Mouse (Mus musculus) adrenal gland, postnatal 25 days (tissue): ENCODE measurements around the gene 1700080E11Rik. TPM values are rescaled to one million over a fixed set of nuclear protein-coding genes. Genes with fewer than 3 reads are reported as not detected.
"Not testable (repeated sequence)": the region's sequence is repeated elsewhere in the genome, so short reads cannot be mapped to it uniquely, and the experiment has no call there.

ENCODE experiments used
- DNase-seq: peaks from one replicate; pipeline ENCODE4 v3.0.0; 2021; ENCODE audit warnings: mixed read lengths
- long read RNA-seq: library from polyadenylated mRNA; stranded (forward); transcript quantifications from one replicate; pipeline ENCODE4 v2.0.0, GENCODE M21; 2021
- total RNA-seq: library from RNA; stranded (reverse); gene quantifications from 2 replicates; pipeline ENCODE4 v1.2.3, GENCODE M21; 2021

The 1700080E11Rik gene
- not detected in 2 replicates for total RNA-seq
- long read RNA-seq = 0 reads

DNA sequence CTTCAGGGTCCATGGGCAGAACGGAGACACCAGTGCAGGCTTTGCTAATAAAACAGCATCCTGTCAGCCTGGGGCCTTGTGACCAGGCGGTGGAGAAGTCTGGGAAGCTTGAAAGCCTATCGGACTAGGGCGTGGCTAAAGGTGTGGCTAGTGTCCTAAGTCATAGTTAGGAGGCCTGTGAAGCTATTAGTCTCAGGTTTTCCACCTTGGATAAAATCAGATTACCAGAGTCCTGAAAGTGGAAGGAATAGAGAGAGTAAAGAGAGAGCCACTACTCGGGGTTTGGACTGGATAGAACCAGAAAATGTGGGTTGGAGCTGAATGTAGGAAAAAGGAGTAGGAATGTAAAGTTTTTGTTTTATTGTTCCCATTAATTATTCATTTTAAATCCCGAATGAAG is at the start of gene 1700080E11Rik:
Gene 1700080E11Rik (minus strand): TSS at position 101 of the 400 bp plus-strand sequence.
- DNase-seq = no peak

DNA sequence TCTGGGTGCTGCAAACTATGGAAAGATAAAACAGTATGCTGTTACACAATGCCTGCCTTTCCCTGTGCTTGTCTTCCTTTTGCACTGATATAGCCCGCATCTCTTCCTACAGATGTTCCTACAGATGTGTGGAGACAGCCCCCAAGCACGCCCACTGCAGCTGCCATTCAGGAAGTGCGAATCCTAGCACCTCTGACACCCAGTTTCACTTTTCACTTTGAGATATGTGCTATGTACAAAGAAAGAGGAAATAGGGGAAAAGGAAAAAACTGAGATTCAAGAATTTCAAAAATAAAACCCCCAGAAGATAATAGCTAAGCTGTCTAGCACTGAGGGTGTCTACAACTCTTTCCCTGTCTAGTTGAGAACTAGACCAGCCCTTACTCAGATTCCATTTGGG is 41.8 kb upstream of the 1700080E11Rik start:
- DNase-seq = no peak

DNA sequence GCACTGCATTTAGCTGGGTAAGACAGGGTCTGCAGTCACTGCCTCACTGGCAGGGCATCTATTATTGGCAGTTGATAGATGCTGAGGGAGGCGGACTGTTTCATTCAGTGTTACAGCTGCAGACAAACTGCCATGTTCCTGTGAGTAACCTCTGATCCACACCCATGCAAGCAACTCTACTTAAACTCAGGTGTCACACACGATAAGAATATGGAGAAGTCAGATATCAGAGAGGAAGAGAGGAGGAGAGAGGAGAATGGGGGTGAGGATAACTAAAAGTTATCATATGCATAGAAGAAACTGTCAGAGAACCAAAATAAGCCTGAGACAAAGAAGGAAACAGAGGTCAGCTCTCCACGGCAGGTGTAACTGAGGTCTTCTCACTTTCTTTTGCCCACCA is 37.5 kb upstream of the 1700080E11Rik start:
- DNase-seq = no peak

DNA sequence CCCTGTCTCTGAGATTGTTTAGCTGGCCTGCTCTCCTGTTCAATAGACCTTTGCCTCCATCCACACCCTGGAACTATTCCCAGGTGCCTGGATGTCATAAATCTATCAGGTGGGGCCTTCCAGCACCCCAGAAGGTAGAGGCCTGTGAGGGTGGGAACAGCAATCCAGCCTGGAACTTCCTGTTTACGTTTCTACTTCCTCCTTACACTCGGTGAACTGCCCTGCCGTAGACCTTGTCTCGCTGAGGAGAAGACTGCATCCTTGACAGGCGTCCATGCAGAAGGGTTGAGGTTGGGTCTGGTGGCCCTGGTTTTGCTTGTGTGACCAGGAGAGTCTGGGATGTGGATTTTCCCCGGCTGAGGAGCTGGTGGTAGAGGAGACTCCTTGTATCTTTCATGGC is 5.7 kb downstream of the 1700080E11Rik start:
- DNase-seq = no peak

DNA sequence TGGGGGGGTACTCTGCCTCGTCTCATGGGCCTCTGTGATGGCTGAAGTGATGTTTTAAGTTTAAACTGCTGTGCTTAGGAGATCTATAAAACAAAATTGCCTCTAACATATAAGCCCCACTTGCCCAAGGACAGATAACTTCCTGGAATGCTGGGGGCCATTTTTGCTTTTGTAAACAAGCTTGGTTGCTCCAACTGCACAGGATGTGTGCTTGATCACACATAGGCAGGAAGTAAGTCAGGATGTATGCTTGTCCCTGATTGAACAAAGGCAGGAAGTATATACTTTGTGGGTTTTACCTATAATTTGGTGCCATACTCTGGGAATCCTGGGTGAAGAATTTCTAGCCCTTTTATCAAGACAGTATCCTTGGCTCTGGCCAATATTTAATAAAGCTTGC is 8.5 kb downstream of the 1700080E11Rik start:
- no peak for DNase-seq

DNA sequence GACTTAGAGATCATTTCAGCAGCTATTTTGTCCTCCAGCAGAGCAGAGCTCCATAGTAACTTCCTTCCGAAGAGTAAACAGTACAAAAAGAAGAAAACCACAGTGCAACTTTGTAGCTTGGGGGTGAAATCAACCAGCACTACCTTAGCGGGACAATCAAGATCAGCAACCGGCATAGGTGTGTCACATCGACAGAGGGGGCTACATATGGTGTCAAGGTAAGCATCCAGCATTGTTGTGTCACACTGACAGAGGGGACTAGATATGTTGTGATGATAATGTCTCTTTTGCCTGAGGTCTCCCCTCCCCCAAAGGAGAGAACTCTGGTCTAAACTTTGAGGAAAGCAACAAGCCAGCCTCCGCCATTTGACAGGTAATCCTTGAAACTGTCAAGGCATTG is 10.4 kb downstream of the 1700080E11Rik start:
- no peak for DNase-seq

DNA sequence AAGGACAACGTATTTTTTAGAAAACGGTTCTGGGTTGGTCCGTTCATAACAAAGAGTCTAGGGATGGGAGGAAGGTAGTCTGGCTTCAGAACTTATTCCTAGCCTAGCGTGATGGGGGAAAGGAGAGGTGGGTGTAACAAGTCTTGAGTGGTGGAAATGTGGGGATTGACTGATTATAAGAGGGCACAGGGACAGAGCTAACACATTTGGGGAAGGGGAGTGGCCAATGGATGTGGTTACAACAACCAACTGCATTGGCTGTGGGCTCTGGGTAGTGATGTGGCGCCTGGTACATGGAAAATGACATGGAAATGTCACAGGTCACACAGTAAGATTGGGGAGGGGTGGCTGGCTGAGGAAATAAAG is 12.9 kb downstream of the 1700080E11Rik start:
- DNase-seq = no peak

DNA sequence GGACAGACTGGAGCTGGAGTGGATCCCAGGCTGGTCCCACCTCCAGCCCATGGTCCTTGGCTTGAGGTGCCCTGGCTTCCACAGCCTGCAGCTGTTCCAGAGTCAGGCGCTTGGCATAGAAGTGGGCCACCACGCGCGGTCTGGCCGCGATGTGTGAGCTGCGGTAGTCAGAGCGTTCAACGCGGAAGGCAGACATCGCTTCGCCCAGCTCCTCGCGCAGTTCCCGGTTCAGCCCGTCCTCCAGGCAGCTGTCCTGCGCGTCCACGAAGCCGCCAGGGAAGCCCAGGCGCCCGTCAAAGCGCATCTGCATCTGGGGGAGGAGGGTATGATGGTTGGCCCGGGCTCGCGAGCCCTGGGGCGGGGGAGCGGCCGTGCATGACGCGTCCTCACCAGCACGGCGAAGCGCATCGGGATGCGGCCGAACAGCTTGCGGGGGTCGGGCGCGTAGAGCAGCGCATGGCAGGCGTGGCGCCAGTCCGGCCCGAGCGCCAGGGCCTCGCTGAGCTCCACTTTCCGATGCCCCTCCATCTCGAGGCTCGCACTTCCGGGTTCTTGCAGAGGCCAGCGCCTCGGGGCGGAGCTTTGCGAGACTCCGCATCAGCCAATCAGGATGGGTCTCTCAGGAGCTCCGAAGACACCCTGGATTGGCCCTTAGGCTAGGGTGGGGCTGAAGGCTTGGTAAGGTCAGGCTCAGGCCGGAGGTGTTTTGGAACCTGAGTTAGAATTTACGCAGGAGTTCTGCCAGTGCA is 13.5 kb downstream of the 1700080E11Rik start, which contains the start of gene Nudt16:
Gene Nudt16 (minus strand): TSS at position 572 of the 749 bp plus-strand sequence.
- DNase-seq = peak; percentile 87

DNA sequence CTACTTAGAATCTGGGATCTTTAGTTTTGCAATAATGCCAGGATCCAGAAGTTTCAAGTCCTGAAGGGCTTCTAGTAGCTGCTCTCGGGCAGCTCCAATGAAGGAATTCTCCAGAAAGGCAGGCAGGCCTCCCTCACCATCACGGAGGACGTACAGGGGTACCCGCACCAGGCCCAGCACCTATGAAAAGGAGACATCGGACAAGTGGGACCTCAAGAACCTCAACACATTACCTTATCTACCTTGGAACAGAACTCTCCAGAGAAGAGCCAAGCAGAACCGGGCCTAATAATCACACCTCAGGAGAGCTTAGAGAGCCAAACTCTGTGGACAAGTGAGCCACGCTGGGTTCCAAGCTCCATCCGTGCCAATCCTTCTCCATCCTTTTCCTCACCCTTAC is 14.6 kb downstream of the 1700080E11Rik start:
- no peak for DNase-seq

DNA sequence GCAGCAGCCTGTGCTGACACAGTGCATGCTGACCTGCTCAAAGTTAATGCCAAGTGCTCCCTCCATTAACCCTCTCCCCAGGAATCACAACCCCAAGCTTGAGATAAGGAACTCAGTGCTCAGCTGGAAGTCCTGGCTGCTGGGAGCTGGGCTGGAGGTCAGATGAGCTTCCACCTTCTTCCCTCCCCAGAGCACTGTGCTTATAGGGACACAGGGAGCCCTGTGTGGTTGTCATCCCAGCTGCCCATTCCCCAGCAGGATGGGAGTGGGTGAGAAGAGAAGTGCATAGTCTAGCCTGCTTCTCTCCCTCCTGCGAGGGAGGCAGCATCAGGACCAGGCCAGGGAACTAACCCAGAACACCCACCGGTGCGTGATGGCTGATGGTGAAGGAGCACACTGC is 19.7 kb downstream of the 1700080E11Rik start:
- DNase-seq = not testable (repeated sequence)

DNA sequence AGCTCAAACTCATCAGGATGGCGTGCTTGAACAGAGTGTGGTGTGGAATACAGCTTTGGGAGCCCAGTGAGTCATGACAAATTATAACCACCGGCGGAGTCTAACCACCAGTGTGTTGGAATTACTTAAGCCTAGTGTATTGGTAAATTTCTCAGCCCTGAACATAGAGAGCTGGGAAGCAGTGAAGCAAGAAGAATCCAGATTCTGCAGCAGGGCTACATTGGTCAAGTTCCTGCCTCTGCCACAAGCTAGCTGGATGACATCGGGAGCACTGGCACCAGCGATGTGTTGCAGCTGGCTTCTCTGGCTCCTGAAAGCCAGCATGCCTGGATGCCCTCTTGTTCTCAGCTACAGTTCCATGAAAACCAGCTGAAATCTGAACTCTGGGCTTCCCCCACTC is 41.0 kb downstream of the 1700080E11Rik start:
- DNase-seq = no peak

DNA sequence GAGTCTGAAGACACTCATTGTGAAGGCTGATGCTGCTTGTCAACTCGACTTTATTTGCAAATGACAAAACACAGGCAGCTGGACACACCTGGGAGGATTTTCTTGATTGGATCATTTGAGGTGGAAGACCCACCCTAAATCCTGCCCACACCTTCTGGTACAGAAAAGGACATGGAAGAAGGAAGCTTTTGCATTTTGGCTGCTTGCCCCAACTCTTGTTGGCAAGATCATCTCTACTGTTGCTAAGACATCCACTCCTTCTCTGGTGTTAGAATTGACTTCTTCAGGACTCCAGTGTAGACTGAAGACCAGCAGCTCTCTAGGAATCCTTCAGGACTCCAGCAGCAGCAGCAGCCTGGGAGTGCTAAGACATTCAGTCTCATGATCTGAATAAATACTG is 43.0 kb downstream of the 1700080E11Rik start:
- DNase-seq = no peak

DNA sequence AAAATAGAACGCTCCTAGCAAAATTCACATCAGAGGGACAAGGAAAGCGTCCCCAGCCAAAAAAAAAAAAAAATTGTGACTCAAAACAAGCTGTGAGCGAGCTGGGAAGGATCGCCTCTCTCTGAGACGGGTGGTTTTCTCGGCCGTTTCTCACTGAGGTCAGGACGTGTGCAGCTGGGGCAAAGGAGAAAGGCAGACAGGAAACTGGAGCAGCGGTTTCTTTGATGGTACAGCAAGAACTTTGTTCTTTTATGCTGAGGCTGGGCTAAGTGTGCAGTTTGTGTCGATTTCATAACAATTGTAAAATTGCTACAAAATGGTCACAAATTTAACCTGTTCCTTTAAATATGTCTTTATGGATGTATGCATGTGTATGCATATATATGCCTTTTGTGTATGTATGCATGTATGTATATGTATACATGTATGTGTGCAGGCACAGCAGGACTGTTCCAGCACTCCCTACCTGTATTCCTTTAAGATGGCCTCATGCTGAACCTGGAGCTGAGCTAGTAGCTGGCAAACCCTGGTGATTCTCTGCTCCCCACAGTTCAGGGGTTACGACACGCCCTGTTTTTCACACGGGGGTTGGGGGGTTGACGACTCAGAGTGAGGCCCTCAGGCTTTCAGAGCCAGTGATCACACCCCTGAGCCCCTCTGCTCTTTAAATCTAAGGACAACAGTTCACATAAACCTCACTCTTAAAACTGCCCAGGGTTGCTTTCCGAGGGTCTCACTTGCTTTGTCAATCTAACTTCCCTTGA is 43.9 kb downstream of the 1700080E11Rik start:
- no peak for DNase-seq

Other genes starting within 250 kb of the 1700080E11Rik start
- gene Mrpl3, start 91.9 kb downstream of the 1700080E11Rik start, total RNA-seq = 75.9 and 78.0 TPM in 2 replicates
- 14.5 and 19.6 TPM in 2 replicates for gene Nudt16, start 13.3 kb downstream of the 1700080E11Rik start, total RNA-seq